Mouse (Mus musculus) bone marrow macrophage, adult 2 months (primary cell): ENCODE data around the gene C2cd5.

Source experiments
- CTCF ChIP-seq: IDR thresholded peaks from 2 replicates; pipeline ENCODE4 v1.5.1; 2012; ENCODE audit warnings: low read depth, mild to moderate bottlenecking, low read length, moderate library complexity
- POLR2A ChIP-seq: IDR thresholded peaks from 2 replicates; pipeline ENCODE4 v1.6.1; 2012; ENCODE audit warnings: mild to moderate bottlenecking, low read depth, low read length, borderline replicate concordance

DNA sequence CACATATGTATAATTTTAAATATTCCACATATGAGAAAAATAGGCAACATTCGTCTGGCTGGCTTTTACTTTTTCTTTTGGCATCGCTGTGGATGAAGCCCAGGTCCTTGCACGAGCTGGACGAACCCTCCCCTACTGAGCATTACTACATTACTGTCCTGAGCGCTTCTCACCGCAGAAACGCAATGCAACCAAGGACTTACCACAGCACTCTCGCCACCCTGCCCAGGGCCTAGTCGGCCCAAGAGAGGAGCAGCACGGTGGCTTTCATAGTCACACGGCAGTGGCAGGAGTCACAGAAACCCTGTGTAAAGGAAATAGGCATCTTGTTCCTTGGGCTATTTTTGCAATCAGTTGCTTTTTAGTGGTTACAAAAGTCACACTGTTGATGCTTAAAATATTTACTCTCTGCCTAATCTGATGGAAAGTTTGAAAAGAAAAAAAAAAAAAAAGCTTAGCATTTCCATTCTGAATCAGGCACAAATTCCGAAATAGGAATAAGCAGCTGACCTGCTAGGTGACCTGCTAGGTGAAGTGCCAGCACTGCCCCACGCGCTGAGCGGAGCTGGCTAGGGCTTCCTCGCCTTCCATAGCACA, 9.8 kb upstream of the C2cd5 start:
- TF ChIP-seq CTCF: no peak
- TF ChIP-seq POLR2A: no peak
